Mouse (Mus musculus) small intestine, adult 2 months (tissue): ENCODE measurements around the gene Pno1. TPM values are rescaled to one million over a fixed set of nuclear protein-coding genes. Genes with fewer than 3 reads are reported as not detected.

Experiments used
- H3K27ac ChIP-seq: fragments of 200-500 bp; 2 replicates; pipeline ENCODE4 v1.5.1; 2012; ENCODE audit warnings: low read depth, low read length, control low read depth, inconsistent platforms; ENCODE audit not compliant: insufficient read depth
- H3K27me3 ChIP-seq: fragments of 200-500 bp; 2 replicates; pipeline ENCODE4 v1.6.1; 2012; ENCODE audit warnings: mild to moderate bottlenecking, moderate library complexity, low read length, inconsistent platforms; ENCODE audit not compliant: control insufficient read depth, insufficient read depth
- H3K36me3 ChIP-seq: fragments of 200-500 bp; 2 replicates; pipeline ENCODE4 v1.6.1; 2012; ENCODE audit warnings: mild to moderate bottlenecking, low read length, control low read depth, inconsistent platforms; ENCODE audit not compliant: control insufficient read depth, insufficient read depth
- H3K4me1 ChIP-seq: fragments of 200-500 bp; 2 replicates; pipeline ENCODE4 v1.6.1; 2012; ENCODE audit warnings: low read length, inconsistent platforms, mixed read lengths; ENCODE audit not compliant: control insufficient read depth, insufficient read depth, insufficient read length
- H3K4me3 ChIP-seq: fragments of 200-500 bp; 2 replicates; pipeline ENCODE4 v1.5.1; 2012; ENCODE audit warnings: low read depth, mild to moderate bottlenecking, control low read depth, inconsistent platforms, low read length, moderate library complexity
- CTCF ChIP-seq: fragments of 200-500 bp; IDR thresholded peaks from 2 replicates; pipeline ENCODE4 v1.5.1; 2012; ENCODE audit warnings: low read depth, mild to moderate bottlenecking, control low read depth, inconsistent platforms, low read length, moderate library complexity, mixed read lengths; ENCODE audit not compliant: insufficient replicate concordance, insufficient read length; ENCODE audit errors: extremely low read depth
- POLR2A ChIP-seq: fragments of 200-500 bp; IDR thresholded peaks from 2 replicates; pipeline ENCODE4 v1.6.1; 2012; ENCODE audit warnings: low read depth, mild to moderate bottlenecking, control low read depth, inconsistent platforms, low read length, moderate library complexity
- WGBS: fragments of 180-500 bp; shearing (Covaris S2); methylation state at CpG from one replicate; pipeline ENCODE4 v1.1.7; 2018; 5-methylcytosine and 5-hydroxymethylcytosine counted together
- polyA plus RNA-seq: library from polyadenylated mRNA; depleted of rRNA; stranded (reverse); fragments of >200 nt; gene quantifications from 2 replicates; pipeline ENCODE4 v1.2.3, GENCODE M21; 2012

The Pno1 gene
- polyA plus RNA-seq, 1 experiment: 1.5 TPM

DNA sequence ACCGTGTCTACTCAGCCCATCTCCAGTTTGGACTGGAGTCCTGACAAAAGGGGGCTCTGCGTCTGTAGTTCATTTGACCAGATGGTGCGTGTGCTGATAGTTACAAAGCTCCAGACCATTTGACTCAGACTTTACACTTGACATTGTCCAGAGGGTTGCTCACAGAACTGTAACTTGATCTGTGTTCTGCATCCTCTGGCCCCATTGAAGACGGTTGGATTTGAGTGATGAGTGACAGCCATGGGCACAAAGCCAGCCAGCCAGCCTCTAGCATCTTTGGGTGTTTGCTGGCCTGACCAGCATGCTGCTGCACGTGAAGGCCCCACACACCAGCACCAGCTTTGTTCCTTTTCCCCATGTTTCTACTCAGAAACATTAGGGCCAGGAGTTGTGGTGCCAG is 21.4 kb upstream of the Pno1 start:
- WGBS: 84% methylated on average over 5 of the region's 5 CpGs
- TF ChIP-seq POLR2A: no peak
- TF ChIP-seq CTCF: no peak
- no peaks in the 10 kb centered on the region for H3K27me3 ChIP-seq
- no peak overlapping the region for H3K4me3 ChIP-seq
- H3K36me3 ChIP-seq: peaks cover 31% of the 10 kb centered on the region
- H3K4me1 ChIP-seq: no peaks in the 10 kb centered on the region
- no peak overlapping the region for H3K27ac ChIP-seq

DNA sequence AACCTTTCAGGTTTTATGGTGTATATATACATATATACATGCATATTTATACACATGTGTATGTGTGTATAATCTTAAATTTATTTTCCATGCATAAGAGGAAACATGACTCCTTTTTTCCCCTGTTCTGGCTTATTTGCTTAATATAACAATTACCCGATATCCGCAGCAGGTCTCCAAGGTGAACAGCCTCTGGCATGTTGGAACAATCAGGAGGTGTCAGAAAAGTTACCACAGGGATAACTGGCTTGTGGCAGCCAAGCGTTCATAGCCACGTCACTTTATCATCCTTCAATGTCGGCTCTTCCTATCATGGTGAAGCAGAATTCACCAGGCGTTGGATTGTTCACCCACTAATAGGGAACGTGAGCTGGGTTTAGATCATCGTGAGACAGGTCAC is 9.8 kb upstream of the Pno1 start:
- no peaks in the 10 kb centered on the region for H3K27me3 ChIP-seq
- H3K4me3 ChIP-seq: no peak overlapping the region
- no peaks in the 10 kb centered on the region for H3K4me1 ChIP-seq
- 95% methylated on average over 8 of the region's 8 CpGs for WGBS
- no peak overlapping the region for H3K27ac ChIP-seq
- no peak for TF ChIP-seq POLR2A
- TF ChIP-seq CTCF: no peak
- peaks cover 17% of the 10 kb centered on the region for H3K36me3 ChIP-seq

DNA sequence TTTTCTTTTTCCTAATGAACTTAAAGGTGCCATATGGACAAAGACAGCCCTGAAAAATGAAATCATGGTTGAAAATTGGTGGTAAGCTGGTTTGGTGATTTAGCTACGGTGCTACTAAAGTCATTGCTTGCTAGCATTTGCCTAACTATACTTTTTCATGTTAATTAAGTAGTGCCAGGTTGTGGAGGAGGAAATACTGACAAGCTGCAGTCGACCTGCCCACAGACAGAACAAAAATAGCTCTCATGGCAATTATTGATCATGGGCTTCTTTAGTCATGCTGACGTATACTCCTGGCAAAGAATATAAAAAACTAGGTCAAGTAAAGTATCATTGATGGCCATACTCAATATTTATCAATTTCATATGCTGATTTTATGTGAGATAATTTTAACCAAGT is 4.1 kb upstream of the Pno1 start:
- Histone ChIP-seq H3K4me3 (no peak overlapping the region), H3K36me3 (no peaks in the 10 kb centered on the region), H3K4me1 (no peaks in the 10 kb centered on the region), H3K27ac (no peak overlapping the region), H3K27me3 (no peaks in the 10 kb centered on the region)
- TF ChIP-seq CTCF: no peak
- no peak for TF ChIP-seq POLR2A
- WGBS: 83% methylated on average over 3 of the region's 3 CpGs

DNA sequence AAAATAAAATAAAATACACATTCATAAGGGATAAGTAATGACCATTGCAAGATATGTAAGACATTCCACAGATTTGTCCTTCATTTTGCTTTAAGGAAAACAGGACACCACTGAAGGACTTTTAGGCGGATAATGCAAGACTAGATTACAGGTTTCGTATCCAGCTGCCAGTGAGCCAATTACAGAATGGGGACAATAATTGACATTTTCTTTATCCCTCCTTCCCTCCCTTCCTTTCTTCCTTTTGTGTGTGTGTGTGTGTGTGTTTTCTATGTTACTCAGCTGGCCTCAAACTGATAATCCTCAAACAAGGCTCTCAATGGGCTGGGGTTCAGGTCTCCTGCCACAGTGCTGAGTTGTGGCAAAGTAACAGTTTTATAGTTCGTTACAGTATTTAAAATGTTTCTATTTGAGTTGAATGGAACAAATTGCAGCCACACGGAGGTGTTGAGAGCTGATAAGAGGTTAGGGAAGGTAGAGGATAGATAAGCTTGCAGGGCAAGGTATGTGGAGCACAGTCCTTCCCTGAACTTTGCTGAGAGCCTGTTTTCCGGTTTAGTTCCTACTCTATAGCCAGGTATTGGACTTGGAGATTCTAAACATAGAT is 1.6 kb upstream of the Pno1 start:
- WGBS: 22% methylated on average over 5 of the region's 5 CpGs
- Histone ChIP-seq H3K36me3 (0 out of 2 replicates have a peak, but pooled peaks cover 2% of the 10 kb centered on the region), H3K27ac (no peak overlapping the region), H3K27me3 (no peaks in the 10 kb centered on the region), H3K4me1 (no peaks in the 10 kb centered on the region), H3K4me3 (no peak overlapping the region)
- TF ChIP-seq CTCF (no peak), POLR2A (no peak)

DNA sequence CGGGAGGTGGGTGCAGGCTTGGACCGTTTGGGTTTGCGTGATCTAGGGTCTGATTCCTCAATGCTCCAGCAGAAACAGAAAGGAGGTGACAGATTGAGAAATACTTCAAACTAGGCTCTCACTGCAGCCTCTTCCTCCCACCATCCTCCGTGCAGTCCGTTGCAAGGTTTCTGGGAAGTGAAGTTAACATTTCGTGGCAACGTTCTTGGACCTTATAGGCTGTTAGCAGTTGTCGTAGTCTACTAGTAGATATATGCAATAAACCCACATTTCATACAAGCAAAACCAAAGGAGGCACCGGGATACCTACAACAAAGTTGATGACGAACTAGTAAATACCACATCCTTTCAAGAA is 750 bp upstream of the Pno1 start:
- Histone ChIP-seq H3K27me3 (no peaks in the 10 kb centered on the region), H3K36me3 (0 out of 2 replicates have a peak, but pooled peaks cover 4% of the 10 kb centered on the region), H3K4me3 (peak overlapping the region; percentile 87), H3K4me1 (no peaks in the 10 kb centered on the region), H3K27ac (peak overlapping the region; percentile 91)
- TF ChIP-seq CTCF (no peak), POLR2A (no peak)
- 1% methylated on average over 10 of the region's 10 CpGs for WGBS

DNA sequence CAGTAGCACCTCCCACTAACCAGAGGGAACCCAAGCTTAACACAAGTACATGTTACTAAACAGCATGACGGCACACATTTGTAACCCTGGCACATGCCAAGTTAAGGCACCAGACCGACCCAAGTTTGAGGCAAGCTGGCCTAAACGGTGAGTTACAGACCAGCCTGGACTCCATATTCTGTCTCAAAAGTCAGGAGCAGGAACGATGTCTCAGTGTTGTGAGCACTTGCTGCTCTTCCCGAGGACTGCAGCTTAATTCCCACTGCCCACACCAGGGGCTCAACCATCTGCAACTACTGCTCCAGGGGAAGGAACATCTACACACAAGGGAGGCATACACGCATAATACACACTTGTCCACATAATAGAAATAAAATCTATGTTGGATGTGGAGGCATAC is 8.9 kb downstream of the Pno1 start:
- whole genome bisulfite sequencing: 87% methylated on average over 6 of the region's 6 CpGs
- H3K4me3 ChIP-seq: no peak overlapping the region
- H3K36me3 ChIP-seq: peaks cover 25% of the 10 kb centered on the region
- no peaks in the 10 kb centered on the region for H3K4me1 ChIP-seq
- no peak for TF ChIP-seq CTCF
- no peak for TF ChIP-seq POLR2A
- H3K27ac ChIP-seq: no peak overlapping the region
- no peaks in the 10 kb centered on the region for H3K27me3 ChIP-seq

DNA sequence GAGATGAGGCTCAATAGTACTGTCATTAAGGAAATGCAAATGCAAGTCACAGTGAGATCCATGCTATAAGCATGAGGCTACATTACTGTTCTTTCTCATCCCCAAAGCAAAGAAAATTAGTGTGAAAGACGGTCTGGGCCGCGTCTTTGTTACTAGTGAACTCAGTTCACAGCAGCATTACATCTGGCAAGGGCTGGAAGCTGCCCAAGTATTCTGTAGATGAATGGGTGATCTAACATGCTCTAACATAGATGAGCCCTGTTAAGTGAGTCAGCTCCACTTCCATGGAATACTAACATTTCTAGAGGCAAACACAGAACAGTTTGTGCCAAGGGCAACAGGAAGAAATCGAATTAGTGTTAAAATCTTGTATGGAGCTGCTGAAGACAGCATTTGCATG is 10.4 kb downstream of the Pno1 start:
- no peaks in the 10 kb centered on the region for H3K27me3 ChIP-seq
- H3K4me1 ChIP-seq: no peaks in the 10 kb centered on the region
- no peak overlapping the region for H3K4me3 ChIP-seq
- H3K27ac ChIP-seq: no peak overlapping the region
- 94% methylated on average over 4 of the region's 4 CpGs for WGBS
- H3K36me3 ChIP-seq: peaks cover 34% of the 10 kb centered on the region
- no peak for TF ChIP-seq POLR2A
- TF ChIP-seq CTCF: no peak

DNA sequence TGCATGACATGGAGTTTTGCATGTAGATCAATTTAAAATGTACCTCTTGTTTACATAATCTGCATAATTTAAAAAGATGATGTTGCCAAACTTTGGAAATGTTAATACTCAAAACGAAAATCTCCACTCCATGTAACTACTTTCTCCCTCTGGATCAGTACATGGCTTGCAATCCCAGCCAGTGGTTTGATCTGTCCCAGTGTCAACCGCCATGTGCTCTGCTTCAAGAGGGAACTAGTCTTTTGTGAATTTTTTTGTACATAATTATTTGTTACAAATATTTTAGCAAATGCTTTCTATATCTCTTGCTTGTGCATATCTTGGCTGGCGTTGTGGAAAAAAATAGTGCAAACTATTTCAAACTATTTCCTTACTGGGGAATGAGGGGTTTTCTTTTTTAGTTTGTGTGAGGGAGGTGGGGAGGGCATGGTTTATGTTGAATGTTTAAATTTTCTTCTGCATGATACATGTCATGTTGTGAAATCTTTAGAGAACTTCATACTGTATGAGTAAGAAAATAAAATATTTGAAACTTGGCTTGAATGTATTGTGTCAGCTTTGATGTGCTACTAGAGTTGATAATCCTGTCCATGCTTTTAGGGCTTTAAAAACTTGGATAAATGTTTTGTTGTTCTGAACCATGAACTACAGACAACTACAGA is 11.4 kb downstream of the Pno1 start:
- no peaks in the 10 kb centered on the region for H3K4me1 ChIP-seq
- no peaks in the 10 kb centered on the region for H3K27me3 ChIP-seq
- no peak overlapping the region for H3K4me3 ChIP-seq
- no peak overlapping the region for H3K27ac ChIP-seq
- 83% methylated on average over 3 of the region's 3 CpGs for WGBS
- no peak for TF ChIP-seq CTCF
- TF ChIP-seq POLR2A: no peak
- peaks cover 42% of the 10 kb centered on the region for H3K36me3 ChIP-seq
